Mouse (Mus musculus) liver, embryonic 14.5 days (tissue): Measurements from ENCODE around the gene Smarca4. TPM values are rescaled to one million over a fixed set of nuclear protein-coding genes. Genes with fewer than 3 reads are reported as not detected.
"Not testable (repeated sequence)": the region's sequence is repeated elsewhere in the genome, so short reads cannot be mapped to it uniquely, and the experiment has no call there.

Experiments
- ATAC-seq: fragments of 200-750 bp; cut with Nextera tagmentation; 2 replicates; pipeline ENCODE4 v1.8.0; 2017; ENCODE audit warnings: moderate number of reproducible peaks, mild to moderate bottlenecking, moderate library complexity; ENCODE audit not compliant: insufficient read depth
- DNase-seq, 3 experiments: peaks; one replicate each; pipeline ENCODE4 v3.0.0-alpha.2; 2012 to 2013; ENCODE audit warnings: low read depth in 3 of 3, low spot score in 3 of 3
- H3K27ac ChIP-seq: fragments of 300-500 bp; sonication (generic); 2 replicates; pipeline ENCODE4 v1.5.1; 2014; ENCODE audit warnings: moderate library complexity, mild to moderate bottlenecking, control low read depth, inconsistent platforms
- H3K27me3 ChIP-seq: fragments of 300-500 bp; sonication (generic); 2 replicates; pipeline ENCODE4 v1.6.1; 2014; ENCODE audit warnings: mild to moderate bottlenecking, low read length, moderate library complexity; ENCODE audit not compliant: control insufficient read depth, insufficient read depth
- H3K36me3 ChIP-seq: fragments of 300-500 bp; sonication (generic); replicated peaks from 2 replicates; pipeline ENCODE4 v1.6.1; 2014; ENCODE audit warnings: low read depth; ENCODE audit not compliant: control insufficient read depth, insufficient read depth
- H3K4me1 ChIP-seq, 2 experiments: fragments of 200-500 bp in 1 of 2; fragments of 300-500 bp in 1 of 2; sonication (generic) in 1 of 2; replicated peaks; 2 replicates each; pipeline ENCODE4 v1.6.1; 2012 to 2014; ENCODE audit warnings: antibody characterized with exemption in 1 of 2, inconsistent platforms in 1 of 2, low read length in 1 of 2; ENCODE audit not compliant: control insufficient read depth in 2 of 2, insufficient read depth in 2 of 2
- H3K4me2 ChIP-seq: fragments of 300-500 bp; sonication (generic); 2 replicates; pipeline ENCODE4 v1.6.1; 2014; ENCODE audit warnings: low read depth, mild to moderate bottlenecking, control low read depth, moderate library complexity
- H3K4me3 ChIP-seq, 2 experiments: fragments of 200-500 bp in 1 of 2; fragments of 300-500 bp in 1 of 2; sonication (generic) in 1 of 2; 2 replicates each; pipeline ENCODE4 v1.5.1; 2012 to 2014; ENCODE audit warnings: low read depth in 2 of 2, low read length in 2 of 2, mild to moderate bottlenecking in 2 of 2, control low read depth in 1 of 2, inconsistent platforms in 1 of 2, moderate library complexity in 1 of 2; ENCODE audit not compliant: insufficient read depth in 1 of 2
- H3K9ac ChIP-seq: fragments of 300-500 bp; sonication (generic); replicated peaks from 2 replicates; pipeline ENCODE4 v1.6.1; 2014; ENCODE audit warnings: mild to moderate bottlenecking, control low read depth, moderate library complexity
- H3K9me3 ChIP-seq: fragments of 300-500 bp; sonication (generic); 2 replicates; pipeline ENCODE4 v1.6.1; 2016; ENCODE audit warnings: low read length, mixed read lengths; ENCODE audit not compliant: control insufficient read depth
- CTCF ChIP-seq: IDR thresholded peaks from 2 replicates; pipeline ENCODE4 v1.5.1; 2016; ENCODE audit warnings: antibody characterized with exemption, low read depth, control low read depth
- EP300 ChIP-seq: IDR thresholded peaks from 2 replicates; pipeline ENCODE4 v1.6.1; 2016; ENCODE audit warnings: antibody characterized with exemption, low read depth
- WGBS: fragments of 180-500 bp; shearing (Covaris S2); extraction: QIAGEN DNeasy Blood & Tissue Kit; methylation state at CpG from one replicate; pipeline ENCODE4 v1.1.7; 2014; ENCODE audit not compliant: insufficient replicate concordance; 5-methylcytosine and 5-hydroxymethylcytosine counted together
- polyA plus RNA-seq, 2 experiments: library from polyadenylated mRNA; depleted of rRNA in 1 of 2; stranded (reverse) in 1 of 2; unstranded in 1 of 2; fragments of >200 nt; fragmentation: Nextera tagmentation in 1 of 2; extraction: Ambion mirVana in 1 of 2; gene quantifications; 2 replicates each; pipeline versions ENCODE4 v1.2.1 to v1.2.3; 2012 to 2014

The Smarca4 gene
- polyA plus RNA-seq, 2 experiments, result 17.7 to 20.6 TPM

DNA sequence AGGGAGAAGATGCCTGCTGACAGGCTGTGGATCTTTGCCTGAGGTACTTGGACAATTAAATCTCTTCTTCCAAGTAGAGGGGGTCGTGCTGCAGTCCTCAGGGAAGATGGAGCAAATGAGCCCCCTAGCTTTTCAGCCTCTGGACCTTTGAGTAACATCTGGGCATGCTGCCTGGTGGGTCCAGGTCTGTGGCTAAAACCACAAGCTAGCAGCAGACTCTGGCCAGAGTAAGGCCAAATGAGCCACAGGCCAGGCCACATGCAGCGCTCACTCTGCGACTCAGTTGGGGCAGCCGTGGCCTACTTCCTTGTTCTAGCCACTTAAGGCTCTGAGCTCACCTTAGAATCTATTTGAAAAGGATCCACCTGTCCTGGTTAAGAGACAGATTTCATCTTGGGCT, 76.5 kb downstream of the Smarca4 start:
- Histone ChIP-seq H3K9me3 (no peaks in the 10 kb centered on the region), H3K4me1 (peaks cover 0 to 3% of the 10 kb centered on the region in 2 experiments; a peak in 1 of 4 replicates), H3K4me3 (no peak overlapping the region), H3K4me2 (no peak overlapping the region), H3K36me3 (peaks cover 12% of the 10 kb centered on the region), H3K27me3 (no peaks in the 10 kb centered on the region), H3K9ac (no peak overlapping the region), H3K27ac (no peak overlapping the region)
- ATAC-seq, result no peak
- WGBS, result 79% methylated on average over 4 of the region's 4 CpGs
- no peak for TF ChIP-seq EP300
- TF ChIP-seq CTCF, result no peak
- DNase-seq, result no peak

DNA sequence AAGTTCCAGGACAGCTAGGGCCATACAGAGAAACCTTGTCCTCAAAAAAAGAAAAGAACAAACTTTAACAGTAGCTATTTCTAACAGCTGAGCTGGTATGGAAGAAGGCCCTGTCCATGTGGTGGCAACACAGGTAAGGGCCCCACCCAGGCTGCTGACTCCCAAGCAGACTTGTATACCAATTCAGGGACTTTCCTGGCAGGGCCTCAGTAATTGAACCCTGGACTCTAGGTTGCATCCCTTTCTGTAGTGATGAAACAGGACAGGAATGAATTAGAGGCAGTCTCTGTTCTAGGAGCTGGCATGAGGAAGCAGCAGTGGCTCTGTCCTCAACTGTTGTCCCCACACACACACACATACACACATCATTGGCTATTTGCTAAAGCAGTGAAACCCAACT, 78.1 kb downstream of the Smarca4 start:
- TF ChIP-seq CTCF, result no peak
- no peak for TF ChIP-seq EP300
- Histone ChIP-seq H3K9me3 (no peaks in the 10 kb centered on the region), H3K27me3 (no peaks in the 10 kb centered on the region), H3K4me3 (no peak overlapping the region), H3K27ac (no peak overlapping the region), H3K4me1 (no peaks in the 10 kb centered on the region), H3K4me2 (no peak overlapping the region), H3K36me3 (peaks cover 16% of the 10 kb centered on the region), H3K9ac (no peak overlapping the region)
- ATAC-seq, result no peak
- no peak for DNase-seq

DNA sequence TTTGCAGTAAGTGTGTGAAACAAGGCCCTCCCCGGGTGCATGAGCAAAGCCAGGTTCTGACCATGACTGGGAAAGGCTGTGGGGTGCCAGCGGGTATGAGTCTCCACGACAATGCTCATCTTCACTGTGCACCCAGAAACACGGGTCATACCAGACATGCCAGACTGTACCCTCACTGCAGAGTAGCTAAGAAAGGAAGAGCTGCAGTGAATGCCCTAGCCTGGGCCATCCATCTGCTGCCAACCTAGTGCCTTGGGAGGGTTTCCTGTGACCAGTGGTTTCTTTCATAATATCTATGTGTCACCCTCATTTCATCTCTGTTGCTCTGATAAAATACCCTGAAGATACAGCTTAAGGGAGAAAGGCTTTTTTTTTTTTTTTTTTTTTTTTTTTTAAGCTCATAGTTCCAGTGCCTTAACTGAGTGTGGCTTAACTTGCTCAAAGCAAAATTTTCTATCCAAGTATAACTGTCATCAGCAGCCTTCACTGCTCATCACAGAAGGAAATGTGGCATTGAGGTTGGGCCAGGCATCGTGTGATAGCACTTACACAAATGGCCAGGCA, 79.3 kb downstream of the Smarca4 start:
- H3K9me3 ChIP-seq, result no peaks in the 10 kb centered on the region
- H3K4me1 ChIP-seq, result no peaks in the 10 kb centered on the region
- H3K4me3 ChIP-seq, result no peak overlapping the region
- H3K27me3 ChIP-seq, result no peaks in the 10 kb centered on the region
- no peak overlapping the region for H3K4me2 ChIP-seq
- no peak for TF ChIP-seq CTCF
- no peak for TF ChIP-seq EP300
- H3K36me3 ChIP-seq, result peaks cover 14% of the 10 kb centered on the region
- WGBS, result 77% methylated on average over 5 of the region's 5 CpGs
- ATAC-seq, result no peak
- no peak for DNase-seq
- no peak overlapping the region for H3K27ac ChIP-seq
- no peak overlapping the region for H3K9ac ChIP-seq

DNA sequence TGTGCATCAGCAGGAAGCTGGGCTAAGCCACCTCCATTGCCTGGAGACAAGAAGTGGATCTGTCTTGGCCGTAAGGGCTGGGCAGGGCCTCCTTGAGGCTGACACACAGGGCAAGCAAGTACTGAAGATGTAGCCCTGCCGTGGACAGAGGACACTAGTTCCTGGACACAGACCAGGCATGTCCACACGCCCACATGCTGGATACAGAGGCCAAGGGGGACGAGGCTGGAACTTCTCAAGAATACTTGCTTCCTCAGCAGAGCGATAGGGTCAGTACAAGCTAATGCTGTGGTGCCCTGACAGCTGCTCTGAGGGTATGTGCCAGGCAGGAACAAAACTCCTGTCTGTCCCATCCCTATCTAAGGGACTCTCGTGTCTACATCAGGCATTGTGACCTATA, 81.2 kb downstream of the Smarca4 start:
- Histone ChIP-seq H3K4me2 (no peak overlapping the region), H3K27me3 (no peaks in the 10 kb centered on the region), H3K4me1 (no peaks in the 10 kb centered on the region), H3K4me3 (no peak overlapping the region), H3K36me3 (peaks cover 32% of the 10 kb centered on the region), H3K9me3 (no peaks in the 10 kb centered on the region), H3K27ac (no peak overlapping the region), H3K9ac (no peak overlapping the region)
- 79% methylated on average over 6 of the region's 6 CpGs for WGBS
- TF ChIP-seq EP300, result no peak
- no peak for TF ChIP-seq CTCF
- DNase-seq (no peak), ATAC-seq (no peak)

DNA sequence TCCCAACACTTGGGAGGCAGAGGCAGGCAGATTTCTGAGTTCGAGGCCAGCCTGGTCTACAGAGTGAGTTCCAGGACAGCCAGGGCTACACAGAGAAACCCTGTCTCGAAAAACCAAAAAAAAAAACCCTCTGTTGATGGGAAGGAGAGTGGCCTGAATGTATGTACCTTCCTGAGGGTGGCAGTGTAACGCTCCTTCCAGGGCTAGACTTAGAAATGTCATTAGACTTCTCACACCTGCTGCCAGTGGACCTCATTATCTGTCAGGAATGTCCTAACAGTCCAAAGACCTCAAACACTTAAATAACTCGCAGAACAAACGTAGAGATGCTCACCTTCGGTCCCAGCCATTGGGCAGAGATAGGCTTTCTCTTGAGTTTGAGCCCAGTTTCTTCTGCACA, 83.3 kb downstream of the Smarca4 start:
- H3K4me1 ChIP-seq, H3K9me3 ChIP-seq, H3K4me3 ChIP-seq, ATAC-seq, DNase-seq, H3K27me3 ChIP-seq, H3K4me2 ChIP-seq, H3K9ac ChIP-seq, H3K27ac ChIP-seq: not testable (repeated sequence)
- H3K36me3 ChIP-seq, result peaks cover 51% of the 10 kb centered on the region
- 75% methylated on average over 6 of the region's 6 CpGs for WGBS
